In the genomic region with DNA sequence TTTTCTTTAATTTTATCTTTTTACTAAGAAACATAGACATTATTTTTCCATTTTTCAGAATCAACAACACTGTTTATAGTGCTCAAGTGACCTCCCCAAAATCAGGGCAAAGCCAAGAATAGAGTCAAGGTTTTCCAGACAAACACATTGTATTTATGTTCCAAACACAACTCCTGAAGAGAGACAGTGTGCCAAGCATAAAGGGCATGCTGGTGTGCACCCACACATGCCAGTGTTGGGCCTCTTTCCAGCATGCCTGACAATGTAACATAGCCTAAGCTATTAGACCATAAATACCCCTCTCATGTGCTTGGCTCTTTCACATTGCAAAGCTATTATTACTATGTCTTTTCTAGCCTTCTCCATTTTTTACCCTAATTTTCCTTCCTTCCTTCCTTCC, we compare ENCODE assay signal across 23 mouse cellular contexts.
"Had no signal": no experiment of that assay in that cellular context is flagged by ENCODE, and none has a peak within 500 bp of the region (broad histone marks: within the 10 kb centered on the region; RNA-seq: fewer than 3 reads in every experiment).

No protein-coding gene starts in this region.

- H3K4me3 ChIP-seq: heart, embryonic 10.5 days; heart, embryonic 12.5 days; hindbrain, embryonic 13.5 days; hindbrain, embryonic 15.5 days; kidney, embryonic 15.5 days; limb, embryonic 13.5 days; liver, embryonic 13.5 days had no signal

- H3K4me2 ChIP-seq: heart, embryonic 12.5 days; hindbrain, embryonic 13.5 days; hindbrain, embryonic 15.5 days; kidney, embryonic 15.5 days; limb, embryonic 13.5 days; liver, embryonic 11.5 days; liver, embryonic 13.5 days had no signal

- H3K9ac ChIP-seq: heart, embryonic 12.5 days; hindbrain, embryonic 13.5 days; hindbrain, embryonic 15.5 days; kidney, embryonic 15.5 days; limb, embryonic 13.5 days had no signal

- DNase-seq: gastrocnemius, postnatal 10 days; gastrocnemius, postnatal 25 days; heart, adult 18-20 months; heart, postnatal 10 days; heart, postnatal 36 days; kidney, adult 11 months; kidney, adult 2 months; kidney, adult 9 months; kidney, postnatal 14 days; kidney, postnatal 36 days; layer of hippocampus, adult 9-11 months; layer of hippocampus, postnatal 36 days; left cerebral cortex, postnatal 4 days; liver, embryonic 13.5 days had no signal

- H3K9me3 ChIP-seq: heart, embryonic 10.5 days; heart, embryonic 12.5 days; hindbrain, embryonic 13.5 days; hindbrain, embryonic 15.5 days; kidney, embryonic 15.5 days; limb, embryonic 13.5 days; liver, embryonic 13.5 days had no signal

- H3K36me3 ChIP-seq: heart, embryonic 10.5 days; heart, embryonic 12.5 days; hindbrain, embryonic 13.5 days; hindbrain, embryonic 15.5 days; kidney, embryonic 15.5 days; liver, embryonic 13.5 days had no signal

- H3K27me3 ChIP-seq: heart, embryonic 12.5 days; hindbrain, embryonic 13.5 days; hindbrain, embryonic 15.5 days; kidney, embryonic 15.5 days; limb, embryonic 13.5 days; liver, embryonic 13.5 days had no signal

- ATAC-seq: hindbrain, postnatal 0 days had no signal

- H3K27ac ChIP-seq: hindbrain, embryonic 13.5 days; hindbrain, embryonic 15.5 days; hindbrain, postnatal 0 days; kidney, postnatal 0 days had no signal
